Mouse (Mus musculus) testis, postnatal 14 days (tissue): Measurements from ENCODE around the gene Ccdc65.
"Not testable (repeated sequence)": the region's sequence is repeated elsewhere in the genome, so short reads cannot be mapped to it uniquely, and the experiment has no call there.

Experiments
- DNase-seq: peaks from one replicate; pipeline ENCODE4 v3.0.0; 2021; ENCODE audit warnings: low spot score

The Ccdc65 gene

DNA sequence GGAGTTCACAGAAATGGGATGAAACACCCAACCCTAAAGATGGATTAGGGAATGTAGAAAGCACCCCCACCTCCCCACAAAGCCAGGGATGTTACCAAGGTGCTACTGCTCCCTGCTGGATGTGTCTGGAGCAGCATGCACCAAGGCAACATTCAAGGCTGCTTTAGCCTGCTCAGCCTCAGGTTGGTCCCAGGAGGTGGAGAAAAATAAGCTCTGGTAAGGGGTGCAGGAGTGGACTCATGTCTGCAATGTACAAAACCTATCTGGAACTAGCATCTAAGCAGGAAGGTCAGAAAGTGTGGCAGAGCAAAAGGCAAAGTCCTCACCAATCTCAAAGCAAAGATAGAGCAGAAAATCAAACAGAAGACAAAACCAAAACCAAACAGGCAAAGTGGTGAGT lies 29.9 kb downstream of the Ccdc65 start:
- no peak for DNase-seq

DNA sequence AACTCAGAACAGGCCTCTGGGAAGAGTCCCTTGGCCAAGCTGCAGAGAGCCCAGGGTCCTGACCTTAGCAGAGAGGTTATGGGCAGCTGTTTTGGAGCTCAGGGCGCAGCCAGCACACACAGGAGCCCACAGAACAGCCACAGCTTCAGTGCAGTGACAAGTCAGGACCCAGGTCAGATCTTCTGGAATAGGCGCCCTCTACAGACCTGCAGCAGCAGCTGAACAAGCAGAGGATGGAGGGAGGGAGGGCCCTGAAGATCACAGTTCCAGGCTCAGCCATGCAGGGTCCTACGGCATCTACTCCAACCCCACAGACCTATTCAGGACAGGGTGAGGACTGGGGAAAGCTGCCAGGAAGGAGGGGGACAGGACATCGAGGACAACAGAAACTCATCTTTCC lies 30.8 kb downstream of the Ccdc65 start:
- DNase-seq, result no peak

DNA sequence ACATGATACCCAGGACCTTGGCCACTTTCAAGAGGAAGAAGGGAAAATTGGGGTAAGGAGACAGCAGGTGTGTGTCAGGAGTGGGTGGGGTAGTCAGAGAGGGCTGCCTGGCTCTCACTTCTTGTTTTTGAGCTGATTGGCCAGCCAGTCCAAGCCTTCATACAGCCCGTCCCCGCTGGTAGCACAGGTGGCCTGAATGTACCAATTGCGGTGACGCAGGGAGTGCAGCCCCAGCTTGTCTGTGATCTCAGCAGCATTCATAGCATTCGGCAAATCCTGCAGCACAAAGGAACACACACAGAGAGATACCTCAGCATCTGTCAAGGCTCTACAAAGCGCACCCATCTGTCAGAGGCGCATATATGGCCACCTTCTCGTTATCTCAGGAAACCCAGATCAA lies 32.2 kb downstream of the Ccdc65 start:
- DNase-seq, result no peak

DNA sequence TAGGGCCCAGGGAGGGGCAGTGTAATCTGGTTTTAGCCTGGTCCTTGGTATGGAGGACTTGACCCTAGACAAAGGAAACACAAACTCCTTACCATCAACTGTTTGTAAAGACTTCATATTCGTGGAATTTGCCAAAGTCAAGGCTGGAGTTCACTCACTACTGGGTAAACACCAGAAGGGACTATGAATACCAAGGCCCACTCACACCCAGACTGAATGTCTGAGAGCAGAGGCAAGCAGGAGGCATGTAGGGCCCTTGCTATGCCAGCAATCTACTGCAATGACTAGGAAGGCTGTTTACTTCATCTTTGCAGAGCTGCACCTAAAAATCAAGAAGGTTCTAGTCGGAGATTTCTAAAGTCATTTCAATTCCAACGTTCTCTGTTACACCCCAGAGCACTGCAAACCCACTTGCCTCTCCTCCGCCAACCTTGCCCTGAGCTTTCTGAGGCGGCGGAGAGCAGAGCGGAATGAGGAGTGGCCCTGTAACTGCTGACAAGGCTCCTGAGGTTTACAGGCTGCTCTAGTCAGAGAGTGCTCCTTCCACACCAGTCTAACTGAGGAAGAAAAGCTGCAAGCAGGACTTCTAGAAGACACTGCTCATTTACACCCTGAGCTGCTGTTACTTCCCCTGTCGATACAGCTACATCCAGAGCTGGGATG lies 34.9 kb downstream of the Ccdc65 start:
- DNase-seq, result no peak

DNA sequence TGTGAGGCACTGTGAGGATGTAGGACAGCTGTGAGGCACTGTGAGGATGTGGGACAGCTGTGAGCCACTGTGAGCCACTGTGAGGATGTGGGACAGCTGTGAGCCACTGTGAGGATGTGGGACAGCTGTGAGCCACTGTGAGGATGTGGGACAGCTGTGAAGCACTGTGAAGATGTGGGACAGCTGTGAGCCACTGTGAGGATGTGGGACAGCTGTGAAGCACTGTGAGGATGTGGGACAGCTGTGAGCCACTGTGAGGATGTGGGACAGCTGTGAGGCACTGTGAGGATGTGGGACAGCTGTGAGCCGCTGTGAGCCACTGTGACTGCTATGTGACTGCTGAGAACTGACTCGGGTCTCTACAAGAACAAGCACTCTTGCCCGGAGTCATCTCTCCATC lies 35.9 kb downstream of the Ccdc65 start:
- not testable (repeated sequence) for DNase-seq

DNA sequence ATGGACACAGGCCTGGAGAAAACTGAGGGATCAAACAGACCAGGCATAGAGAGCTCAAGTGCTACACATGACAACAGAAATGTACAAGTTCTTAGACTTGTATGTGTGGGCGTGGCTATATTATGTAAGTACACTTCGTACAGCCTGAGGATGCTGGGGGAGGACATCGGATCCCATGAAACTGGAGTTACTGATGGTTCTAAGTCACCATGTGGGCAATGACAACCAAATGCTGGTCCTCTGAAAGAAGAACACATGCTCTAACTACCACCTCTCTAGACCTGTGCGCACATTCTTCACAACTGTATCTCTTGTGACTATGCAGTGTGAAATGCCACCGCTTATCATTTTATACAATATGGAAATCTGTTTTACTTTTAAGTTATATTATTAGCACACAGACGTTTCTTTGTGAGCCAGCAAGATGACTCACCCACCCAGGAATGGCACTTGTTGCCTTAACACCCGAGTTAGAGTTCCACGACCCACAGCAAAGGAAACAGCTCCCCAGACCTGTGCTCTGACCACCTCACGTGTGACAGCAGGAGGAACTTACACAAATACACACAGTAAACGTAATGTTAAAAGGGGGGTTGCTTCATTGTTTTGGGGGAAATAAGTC lies 38.4 kb downstream of the Ccdc65 start:
- DNase-seq, result no peak

DNA sequence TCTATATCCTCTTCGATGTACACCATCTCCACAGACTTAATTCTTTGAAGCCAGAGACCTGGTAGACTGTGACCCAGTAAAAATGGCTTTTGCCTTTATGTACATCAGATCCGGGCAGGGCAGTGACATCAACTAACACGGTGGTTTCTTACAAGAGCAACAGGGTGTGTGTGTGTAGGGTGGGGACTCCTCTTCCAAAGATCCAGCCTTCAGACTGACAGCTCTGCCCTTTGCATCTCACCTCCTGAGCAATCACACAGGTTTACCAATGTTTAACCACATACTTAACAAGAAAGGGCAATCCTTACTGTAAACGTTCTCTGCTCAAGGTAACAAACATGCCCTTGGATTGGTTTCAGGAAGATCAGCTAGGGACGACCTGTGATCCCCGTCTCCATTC lies 39.3 kb downstream of the Ccdc65 start:
- no peak for DNase-seq

DNA sequence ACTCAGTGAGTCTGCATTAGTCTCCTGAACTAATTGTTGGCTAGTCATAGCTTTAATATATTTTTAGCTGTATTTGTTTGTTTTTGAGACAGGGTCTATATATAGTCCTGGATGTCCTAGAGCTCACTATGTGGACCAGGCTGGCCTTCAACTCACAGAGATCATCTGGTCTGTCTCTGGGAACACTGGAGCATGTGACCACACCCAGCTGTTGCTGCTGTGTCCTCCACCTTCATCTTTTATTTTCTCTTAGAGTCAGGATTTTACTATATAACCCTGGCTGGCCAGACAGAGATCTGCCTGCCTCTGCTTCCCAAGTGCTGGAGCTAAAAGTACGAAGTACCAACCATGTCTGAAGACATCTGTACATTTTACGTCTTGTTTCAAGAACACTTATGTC lies 41.1 kb downstream of the Ccdc65 start:
- no peak for DNase-seq

DNA sequence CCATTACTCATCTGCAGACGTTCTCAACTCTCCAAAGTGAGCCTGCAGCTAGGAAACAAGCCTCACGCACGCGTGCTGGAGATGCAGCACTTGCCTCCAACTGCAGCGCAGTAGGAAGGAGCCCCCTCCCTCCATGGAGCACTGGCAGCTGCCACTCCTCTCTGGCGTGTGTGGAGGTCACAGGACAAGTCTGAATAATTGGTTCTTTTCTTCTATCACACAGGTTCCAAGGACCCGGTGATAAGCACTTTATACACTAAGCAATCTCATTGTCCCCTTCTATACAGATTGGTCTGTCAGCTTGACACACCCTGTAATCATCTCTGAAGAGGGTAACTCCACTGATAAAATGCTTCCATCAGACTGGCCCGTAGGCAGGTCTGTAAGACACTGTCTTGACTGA lies 45.0 kb downstream of the Ccdc65 start:
- DNase-seq, result peak; percentile 55

DNA sequence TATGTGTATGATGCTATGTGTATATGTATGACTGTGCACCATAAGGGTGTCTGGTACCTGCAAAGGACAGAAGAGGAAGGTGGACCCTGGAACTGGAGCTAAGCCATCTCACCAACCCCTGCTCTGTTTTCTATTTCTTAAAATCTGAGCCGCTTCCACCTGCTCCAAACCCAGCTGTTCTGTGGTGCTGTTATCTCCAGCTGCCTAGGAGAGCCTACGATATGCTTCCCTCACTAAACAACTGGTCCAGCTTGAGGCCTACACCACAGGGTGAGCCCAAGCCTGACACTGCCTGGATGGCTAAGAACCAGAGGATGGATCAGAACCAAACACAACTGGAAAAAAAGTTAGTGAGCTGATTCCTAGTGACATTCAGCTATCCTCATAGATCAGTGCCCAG lies 46.1 kb downstream of the Ccdc65 start:
- DNase-seq, result no peak

DNA sequence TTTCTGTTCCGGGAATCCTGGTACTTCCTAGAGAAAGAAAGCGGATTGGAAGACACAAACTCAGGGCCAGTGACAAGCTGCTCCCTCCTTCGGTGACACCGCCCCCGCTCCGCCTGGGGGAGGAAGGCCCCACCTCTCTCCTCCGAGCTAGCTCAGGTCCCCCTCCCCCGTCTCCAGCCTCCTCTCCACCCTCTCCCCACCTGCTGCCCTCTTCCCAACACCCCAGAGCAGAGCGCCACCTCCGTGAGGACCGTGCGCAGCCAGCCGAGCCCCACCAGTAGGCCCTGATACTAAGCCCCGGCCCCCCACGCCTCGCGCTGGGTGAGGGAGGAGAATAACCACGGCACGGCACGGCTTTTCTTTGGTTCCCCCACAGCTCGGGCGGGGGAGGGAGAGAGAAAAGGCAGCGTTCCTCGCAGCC lies 54.2 kb downstream of the Ccdc65 start:
- DNase-seq, result peak; percentile 86

DNA sequence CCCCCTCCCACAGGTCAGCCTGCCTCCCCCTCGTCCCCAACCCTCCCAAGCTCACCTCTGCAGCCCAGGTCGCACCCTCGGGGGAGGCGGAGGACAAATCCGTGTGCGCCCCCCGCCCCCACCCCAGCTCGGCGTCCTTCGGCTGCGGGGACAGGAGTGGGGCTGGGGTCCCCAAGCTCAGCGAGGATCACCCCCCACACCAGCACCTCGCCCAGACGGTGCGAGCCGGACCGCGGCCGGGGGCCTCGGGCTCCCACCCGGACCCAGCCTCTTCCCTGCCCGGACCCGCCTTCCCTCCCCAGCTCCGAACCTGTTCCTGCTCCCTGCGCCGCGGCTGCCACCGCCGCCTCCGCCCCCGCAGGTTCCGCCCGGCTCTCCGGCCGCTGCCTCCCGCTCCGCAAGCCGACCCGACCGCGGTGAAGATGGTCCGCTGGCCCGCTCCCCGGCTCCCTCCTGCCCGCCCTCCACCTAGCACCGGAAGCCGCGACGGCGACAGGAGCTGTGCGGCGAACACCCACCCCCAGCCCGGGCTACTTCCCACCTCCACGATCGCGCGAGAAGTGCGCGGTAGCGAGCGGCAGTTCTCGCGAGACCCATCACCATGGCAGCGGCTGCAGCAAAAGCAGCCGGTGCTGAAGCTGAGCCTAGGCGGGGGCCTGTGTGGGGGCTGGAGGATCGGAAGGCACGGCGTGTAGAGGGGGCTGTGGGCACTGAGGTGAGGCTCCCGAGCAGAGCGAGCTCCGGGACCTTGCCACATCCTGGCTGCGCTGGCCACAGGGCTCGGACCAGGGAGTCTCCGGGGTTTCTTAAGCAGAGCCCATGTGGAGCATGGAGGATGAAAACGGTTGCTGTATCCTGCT lies 54.9 kb downstream of the Ccdc65 start, which contains the start of gene Arf3:
Arf3 (minus strand) TSS at position 545 of the 860 bp plus-strand sequence.
- DNase-seq, result peak; percentile 94

DNA sequence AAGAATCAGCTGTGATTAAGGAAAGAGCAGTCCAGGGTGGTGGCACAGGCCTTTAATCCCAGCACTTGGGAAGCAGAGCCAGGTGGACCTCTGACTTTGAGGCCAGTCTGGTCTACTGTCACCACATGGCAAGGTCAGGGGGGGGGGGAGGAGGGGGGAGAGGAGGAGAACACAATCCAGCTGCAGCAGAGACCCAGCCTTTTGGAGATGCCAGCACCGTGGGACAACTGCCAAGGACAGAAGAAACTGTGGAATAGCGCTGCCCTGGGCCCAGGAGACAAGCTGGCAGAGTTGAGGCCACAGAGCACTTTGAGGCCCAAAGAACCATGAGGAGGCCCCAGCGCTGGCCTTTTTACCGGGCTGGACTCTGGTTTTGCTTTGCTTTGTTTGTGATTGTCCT lies 57.9 kb downstream of the Ccdc65 start:
- no peak for DNase-seq

DNA sequence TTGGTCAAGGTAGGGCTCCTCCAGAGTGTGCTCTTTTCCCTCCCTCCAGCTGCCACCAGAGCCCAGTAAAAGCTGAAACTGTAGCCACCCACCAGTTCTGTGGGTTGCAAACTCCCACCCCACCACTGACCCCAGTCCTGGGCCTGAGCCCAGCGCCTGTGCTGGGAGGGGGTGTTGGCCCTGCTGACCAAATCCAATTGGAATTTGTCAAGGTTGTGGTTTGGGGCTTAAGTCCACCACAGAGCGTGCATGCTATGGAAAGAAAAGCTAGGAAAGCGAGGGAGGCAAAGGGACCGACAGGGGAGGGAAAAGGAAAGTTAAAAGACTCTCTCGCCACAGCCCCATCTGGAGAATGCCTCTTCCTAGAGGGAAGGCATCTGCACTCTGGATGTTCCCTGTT lies 60.3 kb downstream of the Ccdc65 start:
- DNase-seq, result no peak

DNA sequence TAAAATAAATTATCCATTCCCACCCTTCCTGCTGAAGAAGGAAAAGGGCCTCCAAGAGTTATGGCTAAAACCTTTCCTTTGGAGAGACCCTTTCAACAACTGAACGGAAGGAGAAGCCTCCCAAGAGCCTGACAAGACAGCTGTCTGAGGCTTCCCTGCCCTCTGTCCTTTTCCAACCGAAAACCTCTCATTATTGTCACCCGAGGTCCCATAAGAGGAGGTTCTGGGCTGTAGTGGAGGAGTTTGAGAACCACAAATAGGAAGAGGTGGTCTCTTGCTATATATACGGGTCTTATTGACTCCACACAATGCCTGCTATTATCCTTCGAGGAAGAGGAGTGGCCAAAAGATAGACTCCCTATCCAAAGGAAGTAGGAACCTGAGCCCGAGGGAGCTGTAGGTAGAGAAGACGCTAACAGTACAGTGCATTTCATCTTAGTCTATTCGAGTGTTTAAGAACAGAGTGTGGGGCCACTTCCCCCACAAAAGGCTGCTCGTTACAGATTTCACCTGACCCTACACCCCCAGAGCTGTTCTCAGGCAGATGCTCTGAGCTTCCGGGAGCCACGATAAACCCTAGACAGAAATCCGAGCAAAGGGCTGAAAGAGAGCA lies 63.9 kb downstream of the Ccdc65 start:
- DNase-seq, result no peak

DNA sequence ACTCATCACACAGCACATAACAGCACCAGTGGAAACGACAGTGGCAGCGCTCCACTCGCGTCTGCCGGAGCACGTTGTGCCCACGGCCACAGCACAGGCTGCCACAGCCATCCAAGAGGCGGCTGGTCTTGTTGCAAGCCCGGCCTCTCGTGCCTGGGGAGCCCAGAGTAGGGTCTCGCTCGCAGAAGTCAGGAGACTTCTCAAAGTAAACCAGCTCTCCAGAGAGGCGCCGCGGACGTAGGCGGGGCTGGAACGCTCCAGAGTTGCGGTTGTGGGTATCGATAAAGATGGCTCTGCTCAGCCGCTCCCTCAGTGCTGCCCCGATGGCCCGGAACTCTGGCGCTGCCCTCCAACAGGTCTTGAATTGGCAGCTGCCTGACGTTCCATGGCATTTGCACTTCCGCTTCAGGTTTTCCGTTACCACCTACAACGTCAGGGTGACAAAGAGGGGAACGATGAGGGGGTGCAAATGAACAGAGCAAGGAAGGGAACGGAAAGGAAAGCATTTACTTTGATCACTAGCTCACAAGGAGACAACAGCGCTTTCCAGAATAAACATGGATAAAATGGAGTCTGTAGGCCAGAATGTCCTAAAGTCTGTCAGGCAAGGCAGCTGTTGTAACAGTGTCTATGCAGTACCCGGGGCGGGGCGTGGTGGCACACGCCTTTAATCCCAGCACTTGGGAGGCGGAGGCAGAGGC lies 64.7 kb downstream of the Ccdc65 start:
- no peak for DNase-seq
